Mouse (Mus musculus): ENCODE data around the gene Prrc2b. TPM values are rescaled to one million over a fixed set of nuclear protein-coding genes. Genes with fewer than 3 reads are reported as not detected.
A peak's percentile ranks its signal among the peaks of the same experiment; 100 is the strongest.

Gene Prrc2b
- 65.8 and 73.1 TPM in 2 replicates for polyA plus RNA-seq (2014; fragmentation: Nextera tagmentation; extraction: Ambion mirVana)

DNA sequence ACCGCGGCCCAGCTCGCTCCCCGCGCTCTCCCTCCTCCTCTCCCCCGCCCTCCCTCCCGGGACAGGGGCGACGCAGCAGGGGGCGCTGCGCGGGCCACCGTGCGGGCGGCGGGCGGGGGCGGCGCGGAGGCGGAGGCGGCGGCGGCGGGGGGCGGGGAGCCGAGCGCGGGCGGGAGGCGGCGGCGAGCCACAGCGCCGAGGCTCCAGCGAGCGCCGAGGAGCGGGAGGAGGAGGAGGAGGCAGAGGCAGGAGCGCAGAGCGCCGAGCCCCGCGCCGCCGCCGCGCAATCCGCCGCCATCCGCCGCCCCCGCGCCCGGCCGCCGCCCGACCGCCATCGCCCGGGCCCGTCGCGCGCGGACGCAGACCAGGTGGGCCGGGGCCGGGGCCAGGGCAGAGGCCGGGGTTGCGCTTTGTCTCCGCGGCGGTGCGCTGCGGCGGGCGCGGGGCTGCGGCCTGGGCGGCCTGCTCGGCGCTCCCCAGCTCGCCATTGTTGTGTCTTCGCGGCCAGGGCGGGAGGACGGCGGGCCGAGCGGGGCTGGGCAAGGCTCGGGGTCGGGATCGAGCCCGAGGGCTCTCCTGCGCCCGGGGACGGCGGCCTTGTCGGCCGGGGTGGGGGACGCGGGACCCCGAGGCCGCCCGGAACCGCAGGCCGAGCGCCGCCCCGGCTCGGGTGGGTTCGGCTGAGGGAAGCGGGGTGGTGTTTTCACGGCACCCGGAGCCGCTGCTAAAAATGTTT lies at the start of gene Prrc2b:
Gene Prrc2b, plus strand, starts transcription at position 159 of the 736 bp plus-strand sequence.
- peak within 1 kb of the TSS; percentile 99 for H3K9ac ChIP-seq (ENCODE audit: low read depth, low read length)
- peak; percentile 85 for ATAC-seq (ENCODE audit: low FRiP score, low TSS enrichment)
- no peaks in the 10 kb centered on the region for H3K9me3 ChIP-seq (ENCODE audit: control insufficient read depth, low read length)
- peak within 1 kb of the TSS; percentile 97 for H3K27ac ChIP-seq (ENCODE audit: low read depth, low read length)
- no peaks in the 10 kb centered on the region for H3K36me3 ChIP-seq (ENCODE audit: control insufficient read depth, insufficient read depth, low read length)
- peak within 1 kb of the TSS; percentile 64 for H3K4me2 ChIP-seq (replicated peaks; ENCODE audit: low read depth, low read length)
- under 1% methylated on average over 42 of the region's 117 CpGs for WGBS
- peak within 1 kb of the TSS; percentile 87 for H3K4me3 ChIP-seq (ENCODE audit: low read length)
- H3K4me1 ChIP-seq (ENCODE audit: control insufficient read depth, insufficient read depth, low read length) = peaks cover 39% of the 10 kb centered on the region
- H3K27me3 ChIP-seq (ENCODE audit: control insufficient read depth, insufficient read depth, low read length) = no peaks in the 10 kb centered on the region

DNA sequence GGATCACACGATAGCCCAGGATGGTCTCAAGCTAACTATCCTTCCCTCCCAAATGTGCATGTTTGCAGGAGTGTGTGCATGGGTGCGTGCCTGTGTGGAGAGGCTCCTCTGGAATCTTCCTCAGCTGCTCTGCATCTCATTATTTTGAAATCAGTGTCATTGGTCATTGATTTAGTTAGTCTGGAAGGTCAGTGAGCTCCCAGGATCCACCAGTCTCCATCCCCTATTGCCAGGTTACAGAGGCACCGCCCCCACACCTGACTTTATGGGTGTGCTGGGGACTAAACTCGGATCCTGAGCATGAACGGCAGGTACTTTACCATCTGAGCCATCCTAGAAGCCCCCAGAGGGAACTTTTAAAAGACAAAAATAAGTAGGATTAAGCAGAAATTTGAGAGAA lies 47.9 kb upstream of the Prrc2b start:
- no peaks in the 10 kb centered on the region for H3K4me1 ChIP-seq (ENCODE audit: control insufficient read depth, insufficient read depth, low read length)
- H3K9ac ChIP-seq (ENCODE audit: low read depth, low read length) = no peak overlapping the region
- ATAC-seq (ENCODE audit: low FRiP score, low TSS enrichment) = no peak
- 0 out of 2 replicates have a peak overlapping the region, but pooled peaks have one; percentile 5 for H3K4me2 ChIP-seq (replicated peaks; ENCODE audit: low read depth, low read length)
- H3K27ac ChIP-seq (ENCODE audit: low read depth, low read length) = no peak overlapping the region
- no peak overlapping the region for H3K4me3 ChIP-seq (ENCODE audit: low read length)
- H3K27me3 ChIP-seq (ENCODE audit: control insufficient read depth, insufficient read depth, low read length) = no peaks in the 10 kb centered on the region
- no peaks in the 10 kb centered on the region for H3K36me3 ChIP-seq (ENCODE audit: control insufficient read depth, insufficient read depth, low read length)
- H3K9me3 ChIP-seq (ENCODE audit: control insufficient read depth, low read length) = no peaks in the 10 kb centered on the region
- 46% methylated on average over 5 of the region's 5 CpGs for WGBS

DNA sequence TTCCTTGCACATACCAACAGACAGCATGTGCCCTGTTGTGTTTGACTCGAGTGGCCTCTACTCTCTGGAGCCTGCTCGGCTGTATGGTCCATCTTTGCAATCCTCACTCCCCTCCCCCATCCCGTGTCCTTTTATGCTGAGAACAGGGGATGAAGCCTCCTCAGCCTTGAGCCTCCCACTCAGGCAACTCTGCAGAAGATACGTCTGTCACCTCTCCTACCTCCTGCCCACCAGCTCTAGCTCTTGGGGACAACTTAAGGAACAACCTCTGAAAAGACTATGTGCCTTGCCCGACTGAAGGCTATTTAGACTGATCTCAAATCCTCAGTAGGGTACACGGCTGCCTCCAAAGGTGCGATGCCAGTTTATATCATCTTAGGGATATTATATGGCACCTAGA lies 47.3 kb upstream of the Prrc2b start:
- Histone ChIP-seq H3K9me3 (ENCODE audit: control insufficient read depth, low read length) (no peaks in the 10 kb centered on the region), H3K27me3 (ENCODE audit: control insufficient read depth, insufficient read depth, low read length) (no peaks in the 10 kb centered on the region), H3K36me3 (ENCODE audit: control insufficient read depth, insufficient read depth, low read length) (no peaks in the 10 kb centered on the region), H3K4me3 (ENCODE audit: low read length) (no peak overlapping the region), H3K27ac (ENCODE audit: low read depth, low read length) (no peak overlapping the region), H3K4me2 (replicated peaks; ENCODE audit: low read depth, low read length) (0 out of 2 replicates have a peak overlapping the region, but pooled peaks have one; percentile 5), H3K9ac (ENCODE audit: low read depth, low read length) (no peak overlapping the region), H3K4me1 (ENCODE audit: control insufficient read depth, insufficient read depth, low read length) (no peaks in the 10 kb centered on the region)
- 81% methylated on average over 7 of the region's 7 CpGs for whole genome bisulfite sequencing
- no peak for ATAC-seq (ENCODE audit: low FRiP score, low TSS enrichment)

DNA sequence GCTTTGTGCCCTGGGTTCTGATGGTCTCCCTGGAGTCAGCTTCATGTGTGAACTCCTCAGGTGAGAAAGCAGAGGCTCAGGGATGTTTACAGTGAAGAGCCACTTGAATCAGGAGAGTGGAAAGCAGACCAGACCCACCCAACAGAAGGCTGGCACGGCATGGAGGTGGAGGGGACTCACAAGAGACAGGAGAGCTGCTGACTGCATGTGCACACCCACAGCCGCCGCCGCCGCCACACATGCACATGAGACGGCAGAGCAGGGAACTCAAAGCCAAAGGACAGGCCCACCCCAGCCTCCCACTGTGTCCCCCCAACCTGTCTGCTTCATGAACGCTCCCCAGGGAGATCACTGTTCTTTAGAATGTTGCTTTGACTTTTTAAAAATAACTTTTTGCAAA lies 46.8 kb upstream of the Prrc2b start:
- H3K9me3 ChIP-seq (ENCODE audit: control insufficient read depth, low read length) = no peaks in the 10 kb centered on the region
- no peaks in the 10 kb centered on the region for H3K36me3 ChIP-seq (ENCODE audit: control insufficient read depth, insufficient read depth, low read length)
- H3K4me3 ChIP-seq (ENCODE audit: low read length) = no peak overlapping the region
- no peak for ATAC-seq (ENCODE audit: low FRiP score, low TSS enrichment)
- no peaks in the 10 kb centered on the region for H3K27me3 ChIP-seq (ENCODE audit: control insufficient read depth, insufficient read depth, low read length)
- H3K27ac ChIP-seq (ENCODE audit: low read depth, low read length) = no peak overlapping the region
- H3K4me2 ChIP-seq (replicated peaks; ENCODE audit: low read depth, low read length) = no peak overlapping the region
- H3K9ac ChIP-seq (ENCODE audit: low read depth, low read length) = no peak overlapping the region
- H3K4me1 ChIP-seq (ENCODE audit: control insufficient read depth, insufficient read depth, low read length) = no peaks in the 10 kb centered on the region
- whole genome bisulfite sequencing = 76% methylated on average over 7 of the region's 7 CpGs

DNA sequence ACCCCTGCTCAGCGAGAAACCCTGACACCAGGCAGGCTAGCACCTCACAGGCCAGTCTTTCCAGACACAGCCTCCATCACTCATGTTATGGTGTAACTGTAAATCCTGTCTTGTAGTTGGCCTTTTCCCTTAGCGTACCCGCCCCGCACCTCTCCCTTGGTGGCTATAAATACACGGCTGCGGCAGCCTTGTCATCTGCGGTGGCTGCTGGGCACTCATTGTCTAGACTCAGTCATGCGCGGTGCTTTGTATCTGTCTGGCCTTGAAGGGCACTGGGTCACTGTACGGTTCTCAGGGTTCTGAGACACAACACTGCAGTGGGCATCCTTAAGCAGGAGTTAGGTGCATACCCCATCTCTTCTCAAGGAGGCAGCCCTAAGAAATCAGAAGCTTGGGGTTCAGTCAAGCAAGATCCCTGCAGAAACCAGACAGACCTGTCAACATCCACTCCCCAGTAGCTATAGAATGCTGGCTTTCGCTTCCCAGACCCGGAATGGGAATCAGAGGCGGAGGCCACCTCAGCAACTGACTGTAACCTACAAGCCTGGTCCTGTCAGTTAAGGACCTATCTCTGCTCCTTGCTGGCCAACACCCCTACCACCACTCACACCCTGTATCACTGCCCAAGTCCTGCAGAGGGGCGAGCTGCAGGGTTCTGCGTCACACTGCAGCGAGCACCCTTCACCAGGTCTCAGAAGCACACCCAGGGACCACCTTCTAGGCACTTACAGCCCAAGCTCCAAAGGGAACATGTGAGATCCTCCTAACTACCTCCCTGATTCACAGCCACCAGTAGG lies 45.6 kb upstream of the Prrc2b start:
- H3K9me3 ChIP-seq (ENCODE audit: control insufficient read depth, low read length) = no peaks in the 10 kb centered on the region
- WGBS = 45% methylated on average over 16 of the region's 16 CpGs
- H3K27me3 ChIP-seq (ENCODE audit: control insufficient read depth, insufficient read depth, low read length) = no peaks in the 10 kb centered on the region
- H3K27ac ChIP-seq (ENCODE audit: low read depth, low read length) = no peak overlapping the region
- no peak for ATAC-seq (ENCODE audit: low FRiP score, low TSS enrichment)
- no peak overlapping the region for H3K4me2 ChIP-seq (replicated peaks; ENCODE audit: low read depth, low read length)
- H3K4me1 ChIP-seq (ENCODE audit: control insufficient read depth, insufficient read depth, low read length) = no peaks in the 10 kb centered on the region
- H3K4me3 ChIP-seq (ENCODE audit: low read length) = no peak overlapping the region
- H3K36me3 ChIP-seq (ENCODE audit: control insufficient read depth, insufficient read depth, low read length) = no peaks in the 10 kb centered on the region
- H3K9ac ChIP-seq (ENCODE audit: low read depth, low read length) = no peak overlapping the region

DNA sequence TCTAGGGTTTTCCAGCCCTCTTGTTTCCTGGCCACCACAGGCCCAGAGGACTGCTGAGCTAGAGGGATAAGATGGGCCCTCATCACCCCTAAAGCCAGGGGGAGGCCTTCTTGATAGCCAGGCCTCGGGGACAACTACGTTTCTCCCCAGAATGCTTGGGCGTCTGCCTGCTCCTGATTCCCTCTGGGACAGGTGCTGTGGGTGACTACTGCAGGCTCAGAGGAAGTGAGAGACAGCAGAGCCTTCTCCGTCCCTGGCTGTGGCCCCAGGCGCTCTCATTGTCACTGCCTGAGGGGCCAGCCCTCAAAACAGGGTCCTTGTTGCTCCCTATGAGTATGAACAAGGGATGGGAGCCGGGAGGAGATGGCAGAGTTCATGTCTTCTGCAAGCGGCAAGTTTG lies 45.0 kb upstream of the Prrc2b start:
- Histone ChIP-seq H3K27ac (ENCODE audit: low read depth, low read length) (no peak overlapping the region), H3K4me3 (ENCODE audit: low read length) (no peak overlapping the region), H3K9ac (ENCODE audit: low read depth, low read length) (no peak overlapping the region), H3K36me3 (ENCODE audit: control insufficient read depth, insufficient read depth, low read length) (no peaks in the 10 kb centered on the region; the same call in 1 of the 2 replicates), H3K27me3 (ENCODE audit: control insufficient read depth, insufficient read depth, low read length) (no peaks in the 10 kb centered on the region), H3K4me2 (replicated peaks; ENCODE audit: low read depth, low read length) (no peak overlapping the region), H3K9me3 (ENCODE audit: control insufficient read depth, low read length) (no peaks in the 10 kb centered on the region), H3K4me1 (ENCODE audit: control insufficient read depth, insufficient read depth, low read length) (no peaks in the 10 kb centered on the region)
- WGBS = 87% methylated on average over 7 of the region's 7 CpGs
- ATAC-seq (ENCODE audit: low FRiP score, low TSS enrichment) = no peak

DNA sequence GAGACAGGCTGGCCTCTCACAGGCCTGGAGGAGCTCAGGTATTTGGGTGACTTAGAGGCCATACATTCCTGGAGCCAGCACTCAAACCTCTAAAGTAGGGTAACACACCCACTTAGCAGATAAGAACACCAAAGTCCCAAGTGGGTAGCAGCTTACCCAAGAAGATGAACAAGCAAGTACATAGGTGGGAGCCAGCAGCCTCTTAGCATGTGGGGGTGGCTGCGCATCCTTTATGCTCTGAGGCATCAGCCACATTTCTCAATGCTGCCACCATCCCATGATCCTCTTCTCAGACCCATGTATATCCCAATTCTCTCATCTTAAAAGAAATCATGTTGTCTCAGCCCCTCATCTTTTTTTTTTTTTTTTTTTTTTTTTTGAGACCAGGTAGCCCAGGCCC lies 39.6 kb upstream of the Prrc2b start:
- no peaks in the 10 kb centered on the region; the same call in 1 of the 2 replicates for H3K36me3 ChIP-seq (ENCODE audit: control insufficient read depth, insufficient read depth, low read length)
- no peaks in the 10 kb centered on the region for H3K4me1 ChIP-seq (ENCODE audit: control insufficient read depth, insufficient read depth, low read length)
- no peak for ATAC-seq (ENCODE audit: low FRiP score, low TSS enrichment)
- H3K27me3 ChIP-seq (ENCODE audit: control insufficient read depth, insufficient read depth, low read length) = no peaks in the 10 kb centered on the region
- no peak overlapping the region for H3K9ac ChIP-seq (ENCODE audit: low read depth, low read length)
- H3K4me3 ChIP-seq (ENCODE audit: low read length) = no peak overlapping the region
- no peak overlapping the region for H3K4me2 ChIP-seq (replicated peaks; ENCODE audit: low read depth, low read length)
- no peak overlapping the region for H3K27ac ChIP-seq (ENCODE audit: low read depth, low read length)
- no peaks in the 10 kb centered on the region for H3K9me3 ChIP-seq (ENCODE audit: control insufficient read depth, low read length)
- 94% methylated on average over 1 of the region's 1 CpGs for WGBS

DNA sequence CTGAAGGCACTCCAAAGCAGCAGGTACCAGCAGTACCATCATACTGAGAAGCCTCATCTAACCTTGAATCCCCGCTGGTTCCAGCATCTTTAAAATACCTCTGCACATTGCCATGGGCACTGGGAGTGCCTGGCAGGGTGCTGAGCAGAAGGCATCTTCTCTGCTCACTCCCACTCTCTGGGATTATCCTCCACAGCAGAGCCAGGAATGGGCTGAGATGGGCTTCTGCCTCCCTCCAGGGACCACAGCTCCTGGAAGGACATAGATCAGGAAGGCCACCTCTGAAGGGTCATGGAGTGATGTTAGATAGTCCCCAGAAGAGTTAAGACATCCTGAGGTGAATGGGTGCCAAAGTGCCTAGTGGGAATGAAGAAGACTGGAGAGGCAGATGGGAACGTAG lies 38.3 kb upstream of the Prrc2b start:
- H3K4me2 ChIP-seq (replicated peaks; ENCODE audit: low read depth, low read length) = no peak overlapping the region
- peaks cover 2% of the 10 kb centered on the region; the same call in 1 of the 2 replicates for H3K9me3 ChIP-seq (ENCODE audit: control insufficient read depth, low read length)
- no peaks in the 10 kb centered on the region; the same call in 1 of the 2 replicates for H3K36me3 ChIP-seq (ENCODE audit: control insufficient read depth, insufficient read depth, low read length)
- no peaks in the 10 kb centered on the region for H3K27me3 ChIP-seq (ENCODE audit: control insufficient read depth, insufficient read depth, low read length)
- no peak overlapping the region for H3K4me3 ChIP-seq (ENCODE audit: low read length)
- H3K4me1 ChIP-seq (ENCODE audit: control insufficient read depth, insufficient read depth, low read length) = no peaks in the 10 kb centered on the region
- no peak for ATAC-seq (ENCODE audit: low FRiP score, low TSS enrichment)
- no peak overlapping the region for H3K9ac ChIP-seq (ENCODE audit: low read depth, low read length)
- 68% methylated on average over 2 of the region's 2 CpGs for WGBS
- no peak overlapping the region for H3K27ac ChIP-seq (ENCODE audit: low read depth, low read length)

DNA sequence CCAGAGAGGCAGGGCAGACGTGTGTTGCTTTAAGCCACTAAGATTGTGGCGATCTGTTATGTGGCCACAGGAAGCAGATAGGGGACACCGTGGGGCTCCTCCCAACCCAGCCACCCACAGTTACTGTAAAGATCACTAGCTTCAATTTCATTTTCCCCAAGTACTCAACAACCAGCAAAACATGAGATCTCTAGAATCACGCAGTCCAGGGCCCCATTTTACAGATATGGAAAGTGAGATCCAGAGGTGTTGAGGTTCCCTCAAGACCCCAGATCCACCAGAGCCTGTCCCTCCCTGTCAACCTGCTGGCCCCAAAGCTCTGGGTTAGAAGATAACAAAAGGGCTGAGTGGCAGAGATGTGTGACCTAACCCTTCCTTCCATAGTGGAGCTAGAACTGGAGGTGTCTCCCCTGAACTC lies 35.0 kb upstream of the Prrc2b start:
- Histone ChIP-seq H3K9ac (ENCODE audit: low read depth, low read length) (no peak overlapping the region), H3K4me3 (ENCODE audit: low read length) (no peak overlapping the region), H3K36me3 (ENCODE audit: control insufficient read depth, insufficient read depth, low read length) (no peaks in the 10 kb centered on the region; the same call in 1 of the 2 replicates), H3K9me3 (ENCODE audit: control insufficient read depth, low read length) (peaks cover 2% of the 10 kb centered on the region; the same call in 1 of the 2 replicates), H3K27ac (ENCODE audit: low read depth, low read length) (no peak overlapping the region), H3K27me3 (ENCODE audit: control insufficient read depth, insufficient read depth, low read length) (no peaks in the 10 kb centered on the region), H3K4me1 (ENCODE audit: control insufficient read depth, insufficient read depth, low read length) (no peaks in the 10 kb centered on the region), H3K4me2 (replicated peaks; ENCODE audit: low read depth, low read length) (no peak overlapping the region)
- WGBS = 87% methylated on average over 4 of the region's 4 CpGs
- ATAC-seq (ENCODE audit: low FRiP score, low TSS enrichment) = no peak

All from kidney, embryonic 14.5 days (tissue).